Mouse (Mus musculus): ENCODE data around the gene Cfap97d2.
A peak's percentile ranks its signal among the peaks of the same experiment; 100 is the strongest.

Cfap97d2 gene

GRCm38 (mm10) chr8:13687101-13687717 is 18.5 kb upstream of the Cfap97d2 start:
- peak in 1 of 2 experiments; percentile 37 for DNase-seq (ENCODE audit: low spot score in 2 of 2)

- peak in 1 of 2 experiments; percentile 44 for DNase-seq (ENCODE audit: low spot score in 2 of 2)
These were observed 17.7 kb upstream of the Cfap97d2 start for GRCm38 (mm10) chr8:13687941-13688340.

- no peak for DNase-seq (ENCODE audit: low spot score in 2 of 2)
These were observed 17.2 kb upstream of the Cfap97d2 start for GRCm38 (mm10) chr8:13688461-13688860.

- DNase-seq (ENCODE audit: low spot score in 2 of 2), result no peak
These were observed 16.4 kb upstream of the Cfap97d2 start for GRCm38 (mm10) chr8:13689331-13689730.

DNA sequence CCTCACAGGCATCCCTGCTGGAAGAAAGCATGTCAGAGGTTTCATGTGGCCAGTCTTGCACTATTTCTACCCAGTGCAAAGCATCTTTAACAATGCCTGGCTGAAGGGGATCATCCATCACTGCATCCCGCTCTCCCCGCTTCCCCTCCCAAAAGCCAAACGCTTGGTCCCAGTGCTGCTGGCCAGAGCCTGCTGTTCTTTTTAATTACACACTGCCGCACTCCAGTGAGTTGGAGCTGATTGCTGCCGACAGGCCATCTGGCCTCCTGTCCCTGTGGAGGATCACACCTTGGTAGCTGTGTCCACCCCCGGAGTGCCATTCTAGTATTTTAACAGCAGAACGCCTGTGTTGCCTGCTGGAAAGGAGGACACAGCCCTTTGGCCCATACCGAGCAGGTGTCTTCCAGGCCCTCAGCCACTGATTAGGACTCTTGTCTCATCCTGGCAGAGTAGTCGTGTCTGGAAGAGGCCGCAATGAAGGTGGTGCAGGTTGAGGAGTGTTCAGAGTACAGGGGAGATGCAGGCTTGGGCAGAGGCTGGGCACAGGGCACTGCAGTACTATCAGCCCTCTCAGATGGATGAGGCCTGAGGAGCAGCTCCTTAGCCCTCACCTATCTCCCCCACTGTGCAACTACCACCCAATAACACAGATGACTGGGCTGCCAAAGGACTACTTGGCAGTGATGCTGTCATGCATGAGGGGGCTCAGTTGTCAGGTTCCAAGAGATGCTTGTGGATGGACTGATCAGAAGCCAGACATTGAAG is 13.2 kb upstream of the Cfap97d2 start:
- no peak for DNase-seq (ENCODE audit: low spot score in 2 of 2)

GRCm38 (mm10) chr8:13694735-13695134 is 11.0 kb upstream of the Cfap97d2 start:
- no peak for DNase-seq (ENCODE audit: low spot score in 2 of 2)

- DNase-seq (ENCODE audit: low spot score in 2 of 2), result no peak
These were observed 10.4 kb upstream of the Cfap97d2 start for GRCm38 (mm10) chr8:13695203-13695867.

DNA sequence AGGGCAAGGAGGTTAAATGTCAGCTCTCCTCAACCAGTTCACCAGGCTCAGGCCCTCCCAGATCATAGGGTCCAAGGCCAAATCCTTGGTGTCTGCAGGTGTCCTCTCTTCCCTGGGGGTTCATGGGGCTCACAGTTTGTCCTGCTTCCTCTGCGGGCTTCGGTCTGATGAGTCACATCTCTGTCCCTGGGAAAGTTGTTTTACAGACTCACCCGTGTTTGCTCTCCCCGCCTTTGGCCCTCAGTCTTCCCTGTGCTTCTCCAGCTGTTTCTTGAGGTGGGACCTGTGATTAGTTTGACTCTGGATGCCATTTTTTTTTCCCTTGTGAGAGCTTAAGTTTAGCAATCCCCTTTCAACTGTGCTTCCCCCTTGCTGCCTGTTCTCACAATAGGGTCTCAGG is 9.5 kb upstream of the Cfap97d2 start:
- DNase-seq (ENCODE audit: low spot score in 2 of 2), result no peak

GRCm38 (mm10) chr8:13697196-13697595 is 8.5 kb upstream of the Cfap97d2 start:
- DNase-seq (ENCODE audit: low spot score in 2 of 2), result no peak

DNA sequence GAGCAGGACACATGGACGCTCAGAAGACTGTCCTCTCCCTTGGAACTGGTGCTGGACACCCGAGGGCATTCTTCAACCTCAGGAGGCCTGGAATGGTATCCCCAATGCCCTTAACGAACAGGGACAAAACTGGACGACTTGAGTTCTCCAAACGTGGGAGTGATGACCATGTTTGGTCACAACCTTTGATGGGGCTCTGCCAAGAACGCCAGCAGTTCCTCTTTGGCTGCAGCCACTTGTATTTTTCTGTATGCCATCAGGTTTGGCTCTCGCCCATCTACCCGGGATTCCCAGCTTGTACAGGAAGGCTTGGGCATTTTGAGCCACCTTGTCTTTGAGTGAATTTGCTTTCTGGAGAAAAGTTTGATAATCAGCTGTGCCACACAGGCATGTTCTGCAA is 8.0 kb upstream of the Cfap97d2 start:
- no peak for DNase-seq (ENCODE audit: low spot score in 2 of 2)

GRCm38 (mm10) chr8:13698281-13698680 is 7.4 kb upstream of the Cfap97d2 start:
- DNase-seq (ENCODE audit: low spot score in 2 of 2), result no peak

DNA sequence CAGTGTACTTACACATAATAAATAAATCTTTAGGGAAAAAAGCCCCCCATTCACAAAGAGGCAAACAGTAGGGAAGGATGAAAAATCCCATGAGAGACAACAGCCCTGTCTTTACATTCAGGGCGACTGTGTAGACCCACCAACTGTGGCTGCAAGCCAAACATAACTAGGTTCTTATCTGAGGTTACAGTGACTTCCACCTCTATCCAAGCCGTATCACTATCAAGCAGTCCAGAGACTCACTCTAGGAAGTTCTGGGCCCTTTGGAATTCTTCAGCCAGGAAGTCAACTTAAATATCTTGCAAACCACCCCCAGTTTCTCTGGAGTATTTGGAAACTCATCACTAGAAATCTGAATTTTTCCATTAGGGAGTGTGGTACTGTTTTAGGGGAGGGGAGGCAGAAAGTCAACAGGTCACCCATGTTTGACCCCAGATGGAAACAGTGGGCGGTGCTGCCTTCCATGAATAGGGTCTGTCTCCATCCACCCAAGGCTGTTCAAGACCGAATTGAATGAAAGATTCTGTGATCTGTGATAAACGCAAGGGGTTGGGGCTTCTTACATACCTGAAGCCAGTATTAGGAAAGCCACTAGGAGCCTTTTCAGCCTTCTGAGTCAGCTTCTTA is 6.3 kb upstream of the Cfap97d2 start:
- no peak for DNase-seq (ENCODE audit: low spot score in 2 of 2)

DNA sequence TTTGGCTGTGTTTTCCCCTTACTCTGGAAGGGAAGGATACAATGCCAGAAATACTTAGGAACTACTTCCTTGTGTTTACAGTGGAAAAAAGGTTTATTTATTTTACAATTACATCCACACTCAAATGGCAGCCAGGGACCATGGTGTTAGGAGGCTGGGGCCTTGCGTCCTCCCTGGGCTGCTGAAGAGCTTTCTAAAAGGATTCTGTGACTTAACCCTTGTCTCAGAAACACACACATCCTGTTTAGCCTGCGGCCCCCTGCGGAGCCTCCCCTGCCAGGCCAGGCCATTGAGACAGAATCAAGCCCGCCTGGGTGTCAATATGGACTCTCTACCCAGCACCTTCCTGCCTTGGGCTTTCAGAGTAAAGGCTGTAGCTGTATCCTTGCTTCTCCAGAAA is 2.9 kb upstream of the Cfap97d2 start:
- no peak for DNase-seq (ENCODE audit: low spot score in 2 of 2)

- DNase-seq (ENCODE audit: low spot score in 2 of 2), result no peak
These were observed 1.9 kb upstream of the Cfap97d2 start for GRCm38 (mm10) chr8:13703756-13704155.

DNA sequence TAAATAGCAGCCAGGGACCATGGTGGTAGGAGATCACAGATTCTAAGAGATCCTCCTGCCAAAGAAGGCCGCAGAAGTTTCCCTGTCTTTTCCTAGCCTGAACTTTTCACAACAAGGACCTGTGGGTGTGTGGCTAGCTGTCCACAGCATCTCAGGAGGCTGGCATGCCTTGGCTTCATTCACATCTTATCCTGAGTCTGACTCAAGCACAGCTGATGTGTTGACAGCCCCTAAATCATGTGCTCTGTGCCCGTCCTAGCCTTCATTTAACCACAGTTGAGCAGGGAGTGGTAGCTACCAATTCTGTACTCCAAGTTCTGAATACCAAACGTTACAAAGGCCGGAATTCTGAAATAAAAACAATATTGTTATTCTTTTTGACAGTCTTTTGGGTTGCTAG is 1.4 kb upstream of the Cfap97d2 start:
- no peak for DNase-seq (ENCODE audit: low spot score in 2 of 2)

GRCm38 (mm10) chr8:13706918-13707317 is 1.2 kb downstream of the Cfap97d2 start:
- no peak for DNase-seq (ENCODE audit: low spot score in 2 of 2)

- DNase-seq (ENCODE audit: low spot score in 2 of 2), result no peak
These were observed 2.8 kb downstream of the Cfap97d2 start for GRCm38 (mm10) chr8:13708514-13708913.

- DNase-seq (ENCODE audit: low spot score in 2 of 2), result no peak
These were observed 13.3 kb downstream of the Cfap97d2 start for GRCm38 (mm10) chr8:13718980-13719379.

DNA sequence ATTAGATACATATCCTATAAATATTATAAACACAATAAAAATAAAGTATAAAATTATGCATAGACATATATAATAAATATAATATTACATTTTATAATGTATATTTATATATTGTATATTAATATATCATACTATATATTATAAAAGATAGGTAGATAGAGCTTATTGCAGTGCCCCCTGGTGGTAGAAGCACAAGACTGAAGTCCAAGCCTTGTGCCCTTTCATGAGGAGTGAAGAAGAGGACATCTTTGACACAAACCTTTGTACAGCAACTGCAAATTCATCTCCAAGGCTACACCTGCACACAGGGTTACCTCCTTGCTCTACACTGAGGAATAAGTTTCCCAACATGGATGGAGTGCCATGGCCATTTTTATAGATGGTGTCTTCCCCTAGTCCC is 20.0 kb downstream of the Cfap97d2 start:
- peak in 1 of 2 experiments; percentile 71 for DNase-seq (ENCODE audit: low spot score in 2 of 2)

GRCm38 (mm10) chr8:13727469-13728094 is 21.9 kb downstream of the Cfap97d2 start:
- no peak for DNase-seq (ENCODE audit: low spot score in 2 of 2)

DNA sequence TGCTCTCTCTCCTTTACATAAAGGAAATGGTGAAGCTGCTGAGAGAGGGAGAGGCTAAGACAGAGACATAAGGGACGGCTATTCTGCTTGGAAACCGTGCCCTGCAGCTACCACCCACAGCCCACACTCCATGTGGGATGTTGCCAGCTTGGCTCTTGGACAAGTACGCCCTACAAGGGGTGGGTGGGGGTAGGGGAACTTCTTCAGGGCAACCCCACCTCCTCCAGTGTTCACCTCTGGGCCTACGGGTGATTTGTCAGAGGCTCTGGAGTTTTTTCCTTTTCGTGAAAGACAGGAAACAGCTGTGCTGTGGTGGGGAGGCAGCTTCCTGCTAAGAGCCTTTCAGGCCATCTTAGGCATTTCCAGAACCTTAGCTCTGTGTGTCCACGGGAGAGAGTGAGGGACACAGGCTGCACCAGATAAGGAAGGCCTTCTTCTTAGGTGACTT is 34.7 kb downstream of the Cfap97d2 start:
- peak; percentile 45 to 51 for DNase-seq (ENCODE audit: low spot score in 2 of 2)

All from spleen, postnatal 10 days (tissue).